Mouse (Mus musculus) gastrocnemius, adult 2 months (tissue): ENCODE measurements around the gene Faap20. TPM values are rescaled to one million over a fixed set of nuclear protein-coding genes. Genes with fewer than 3 reads are reported as not detected.
A peak's percentile ranks its signal among the peaks of the same experiment; 100 is the strongest.

Experiments
- DNase-seq: peaks from one replicate; pipeline ENCODE4 v3.0.0; 2022
- H3K27ac ChIP-seq: fragments of 200-600 bp; 2 replicates; pipeline ENCODE4 v1.8.1; 2022; ENCODE audit warnings: mild to moderate bottlenecking
- H3K4me3 ChIP-seq: fragments of 200-600 bp; 2 replicates; pipeline ENCODE4 v1.8.1; 2022; ENCODE audit warnings: mild to moderate bottlenecking, moderate library complexity
- CTCF ChIP-seq: fragments of 200-600 bp; IDR thresholded peaks from 2 replicates; pipeline ENCODE4 v1.8.1; 2022; ENCODE audit warnings: antibody characterized with exemption, mild to moderate bottlenecking, moderate library complexity
- intact Hi-C: fragments of 180-260 bp; cut with DNase I; formaldehyde crosslinking; loops from one replicate; pipeline ENCODE4 v1.15.1; 2025
- total RNA-seq, 2 experiments: library from RNA; stranded (reverse); gene quantifications; 2 replicates each; pipeline ENCODE4 v1.2.3; 2021

The Faap20 gene
- total RNA-seq, 2 experiments from 2014 or later, result 4.6 to 6.1 TPM

- intact Hi-C loops, result loop anchor here (5.0 kb wide), 1 partner anchor 75 kb away; no protein-coding TSS in a partner anchor
- H3K4me3 ChIP-seq, result peak within 1 kb of the TSS; percentile 94
- no peak for DNase-seq
- no peak for TF ChIP-seq CTCF
- H3K27ac ChIP-seq, result peak within 1 kb of the TSS; percentile 98
Measured at GRCm38 (mm10) chr4:155222552-155222840, 27.1 kb upstream of the Faap20 start, which contains the start of gene Ski. Ski (minus strand) TSS chr4:155222592.

DNA sequence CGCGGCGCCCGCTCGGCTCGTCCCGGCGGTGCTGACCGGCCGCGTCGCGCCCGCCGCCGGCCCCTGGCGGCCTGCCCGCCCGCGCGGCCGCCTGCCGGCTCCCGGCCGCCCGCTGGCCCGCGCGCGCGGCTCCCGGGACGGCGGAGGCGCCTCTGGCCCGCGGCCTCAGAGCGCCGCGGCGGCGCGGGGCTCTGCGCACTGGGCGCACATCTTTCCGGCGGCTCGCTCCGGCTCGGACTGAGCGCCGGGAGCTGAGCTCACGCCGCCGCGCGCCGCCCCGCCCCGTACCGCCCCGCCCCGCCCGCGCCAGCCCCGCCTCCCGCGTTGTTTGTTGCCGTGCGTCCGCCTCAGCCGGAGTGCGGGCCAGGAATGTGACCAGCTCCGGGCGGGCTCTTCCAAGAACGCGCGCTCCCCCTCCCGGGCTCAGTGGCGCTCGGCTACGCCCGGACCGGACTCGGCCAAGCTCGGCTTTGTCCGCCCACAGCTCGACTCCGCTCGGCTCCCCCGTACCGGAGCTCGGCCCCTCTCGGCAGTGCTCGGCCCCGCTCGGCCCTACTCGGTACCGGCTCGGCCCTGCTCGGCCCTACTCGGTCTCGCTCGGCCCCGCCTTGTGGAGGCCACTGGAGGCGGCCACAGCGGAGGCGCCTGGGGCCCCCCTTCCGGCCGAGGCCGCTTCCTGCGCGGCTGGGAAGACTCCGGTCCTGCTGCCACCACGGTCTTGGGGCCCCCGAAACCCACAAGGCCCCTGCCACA, 26.6 kb upstream of the Faap20 start:
- Histone ChIP-seq H3K4me3 (peak overlapping the region; percentile 84), H3K27ac (peak overlapping the region; percentile 98)
- DNase-seq, result peak; percentile 100
- intact Hi-C loops, result loop anchor here (5.0 kb wide), 1 partner anchor 76 kb away; no protein-coding TSS in a partner anchor
- peak; percentile 40; the same call in 1 of the 2 replicates for TF ChIP-seq CTCF

- Histone ChIP-seq H3K4me3 (peak overlapping the region; percentile 84), H3K27ac (peak overlapping the region; percentile 98)
- intact Hi-C loops, result loop anchor here (5.0 kb wide), 1 partner anchor 77 kb away; no protein-coding TSS in a partner anchor
- TF ChIP-seq CTCF, result no peak
- no peak for DNase-seq
Measured at GRCm38 (mm10) chr4:155223594-155224528, 25.7 kb upstream of the Faap20 start.

- H3K27ac ChIP-seq, result no peak overlapping the region
- intact Hi-C loops, result no loop called here
- H3K4me3 ChIP-seq, result no peak overlapping the region
- no peak for TF ChIP-seq CTCF
- no peak for DNase-seq
Measured at GRCm38 (mm10) chr4:155225918-155226317, 23.7 kb upstream of the Faap20 start.

DNA sequence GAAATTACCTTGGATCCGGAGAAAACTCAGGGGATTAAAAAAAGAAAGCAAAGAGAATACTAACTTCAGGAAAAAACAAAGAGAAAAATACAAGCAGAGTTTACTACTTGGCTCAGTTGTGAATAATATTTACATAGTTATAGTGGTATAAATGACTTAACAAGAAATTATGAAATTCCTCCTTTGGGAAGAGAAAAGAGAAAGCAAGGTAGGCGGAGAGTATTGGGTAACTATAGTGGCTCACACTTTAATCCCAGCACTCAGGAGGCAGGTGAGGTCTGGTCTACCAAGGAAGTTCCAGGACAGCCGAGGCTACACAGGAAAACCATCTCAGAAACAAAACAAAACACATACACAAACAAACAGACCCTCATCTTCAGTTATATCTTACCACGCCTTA, 21.6 kb upstream of the Faap20 start:
- Histone ChIP-seq H3K4me3 (no peak overlapping the region), H3K27ac (no peak overlapping the region)
- no peak for TF ChIP-seq CTCF
- intact Hi-C loops, result no loop called here
- no peak for DNase-seq

- Histone ChIP-seq H3K4me3 (no peak overlapping the region), H3K27ac (no peak overlapping the region)
- intact Hi-C loops, result no loop called here
- no peak for DNase-seq
- no peak for TF ChIP-seq CTCF
Measured at GRCm38 (mm10) chr4:155228461-155228860, 21.1 kb upstream of the Faap20 start.

- peak overlapping the region; percentile 91 for H3K27ac ChIP-seq
- DNase-seq, result peak; percentile 87
- peak overlapping the region; percentile 63 for H3K4me3 ChIP-seq
- intact Hi-C loops, result no loop called here
- TF ChIP-seq CTCF, result 0 out of 2 replicates have a peak, but pooled peaks have one; percentile 3
Measured at GRCm38 (mm10) chr4:155233878-155234277, 15.7 kb upstream of the Faap20 start.

GRCm38 (mm10) chr4:155234371-155235310, 15.0 kb upstream of the Faap20 start:
- intact Hi-C loops, result no loop called here
- peak overlapping the region; percentile 91 for H3K27ac ChIP-seq
- DNase-seq, result peak; percentile 46
- no peak for TF ChIP-seq CTCF
- H3K4me3 ChIP-seq, result peak overlapping the region; percentile 63

GRCm38 (mm10) chr4:155235311-155236119, 14.1 kb upstream of the Faap20 start:
- Histone ChIP-seq H3K27ac (peak overlapping the region; percentile 91), H3K4me3 (peak overlapping the region; percentile 63)
- intact Hi-C loops, result no loop called here
- peak; percentile 91 for DNase-seq
- TF ChIP-seq CTCF, result no peak; the same call in 1 of the 2 replicates

- intact Hi-C loops, result no loop called here
- Histone ChIP-seq H3K4me3 (no peak overlapping the region), H3K27ac (peak overlapping the region; percentile 91)
- TF ChIP-seq CTCF, result no peak
- DNase-seq, result peak; percentile 16
Measured at GRCm38 (mm10) chr4:155236737-155237385, 12.7 kb upstream of the Faap20 start.

GRCm38 (mm10) chr4:155238276-155238675, 11.3 kb upstream of the Faap20 start:
- DNase-seq, result peak; percentile 73
- intact Hi-C loops, result no loop called here
- H3K27ac ChIP-seq, result peak overlapping the region; percentile 91
- TF ChIP-seq CTCF, result no peak
- no peak overlapping the region for H3K4me3 ChIP-seq
